Mouse (Mus musculus): Measurements from ENCODE around the gene Cox16. TPM values are rescaled to one million over a fixed set of nuclear protein-coding genes. Genes with fewer than 3 reads are reported as not detected.

The Cox16 gene
- polyA plus RNA-seq, 1 experiment from 2014 or later = 132 TPM

- 83% methylated on average over 5 of the region's 5 CpGs for WGBS (ENCODE audit: insufficient replicate concordance)
- no peaks in the 10 kb centered on the region for H3K27me3 ChIP-seq (ENCODE audit: insufficient read depth, low read length)
- no peaks in the 10 kb centered on the region for H3K36me3 ChIP-seq (replicated peaks; ENCODE audit: insufficient read depth, low read length)
- DNase-seq (no peak), ATAC-seq (no peak)
- no peaks in the 10 kb centered on the region for H3K4me1 ChIP-seq (ENCODE audit: insufficient read depth)
- no peak overlapping the region for H3K9ac ChIP-seq (replicated peaks)
- H3K27ac ChIP-seq (ENCODE audit: low read depth) = no peak overlapping the region
- H3K4me3 ChIP-seq (ENCODE audit: low read depth, low read length) = no peak overlapping the region
- TF ChIP-seq EP300 (IDR thresholded peaks at IDR 0.05; ENCODE audit: low read depth) (no peak), CTCF (IDR thresholded peaks at IDR 0.05; ENCODE audit: low read depth) (no peak)
- no peak overlapping the region for H3K4me2 ChIP-seq (ENCODE audit: low read depth, low read length)
- no peaks in the 10 kb centered on the region for H3K9me3 ChIP-seq (ENCODE audit: low read length)
Measured at GRCm38 (mm10) chr12:81315953-81316352, 169.0 kb downstream of the Cox16 start.

Other genes with a start within 250 kb of the Cox16 start
- gene Slc8a3, start 151.9 kb downstream of the Cox16 start, polyA plus RNA-seq (2015; fragmentation: Nextera tagmentation; extraction: Ambion mirVana) = 0.05 TPM in 1 of 2 replicates, not detected in the other
- gene Gm4787, start 105.7 kb downstream of the Cox16 start, polyA plus RNA-seq (2015; fragmentation: Nextera tagmentation; extraction: Ambion mirVana) = 0.06 and 0.07 TPM in 2 replicates
- gene Adam4, start 63.2 kb downstream of the Cox16 start, polyA plus RNA-seq (2015; fragmentation: Nextera tagmentation; extraction: Ambion mirVana) = 0.08 and 0.09 TPM in 2 replicates
- gene Gm20498, start 47.8 kb upstream of the Cox16 start, polyA plus RNA-seq (2015; fragmentation: Nextera tagmentation; extraction: Ambion mirVana) = 13.0 and 13.8 TPM in 2 replicates
- 14.8 and 15.4 TPM in 2 replicates for gene Synj2bp, start 47.8 kb upstream of the Cox16 start, polyA plus RNA-seq (2015; fragmentation: Nextera tagmentation; extraction: Ambion mirVana)
- not detected in 2 replicates for gene Adam21, start 83.3 kb upstream of the Cox16 start, polyA plus RNA-seq (2015; fragmentation: Nextera tagmentation; extraction: Ambion mirVana)
- 22.8 and 24.9 TPM in 2 replicates for gene Med6, start 109.9 kb upstream of the Cox16 start, polyA plus RNA-seq (2015; fragmentation: Nextera tagmentation; extraction: Ambion mirVana)
- 0.11 TPM in 1 of 2 replicates, not detected in the other for gene Ttc9, start 146.1 kb upstream of the Cox16 start, polyA plus RNA-seq (2015; fragmentation: Nextera tagmentation; extraction: Ambion mirVana)

Data from liver, postnatal 0 days (tissue).